Mouse (Mus musculus) liver, embryonic 18 days (tissue): ENCODE results near the gene Tbc1d12. TPM values are rescaled to one million over a fixed set of nuclear protein-coding genes. Genes with fewer than 3 reads are reported as not detected.

Experiments used
- polyA plus RNA-seq: library from polyadenylated mRNA; depleted of rRNA; stranded (reverse); fragments of >200 nt; gene quantifications from 2 replicates; pipeline ENCODE4 v1.2.3, GENCODE M21; 2012; rRNA removed

Gene Tbc1d12
- 1.4 and 1.6 TPM in 2 replicates for polyA plus RNA-seq

GRCm38 (mm10) chr19:38836438-38837170 is at the start of gene Tbc1d12:
TSS of gene Tbc1d12 (plus strand) at chr19:38836579.

GRCm38 (mm10) chr19:38818766-38819426 is 17.5 kb upstream of the Tbc1d12 start, which contains the start of gene Noc3l:
TSS of gene Noc3l (minus strand) at chr19:38819237.

GRCm38 (mm10) chr19:38930788-38931565 is 94.6 kb downstream of the Tbc1d12 start, which contains the start of gene Hells:
TSS of gene Hells (plus strand) at chr19:38930915.

Other genes starting within 250 kb of the Tbc1d12 start
- gene Noc3l, start 17.3 kb upstream of the Tbc1d12 start, polyA plus RNA-seq: 3.2 and 3.3 TPM in 2 replicates
- gene Hells, start 94.3 kb downstream of the Tbc1d12 start, polyA plus RNA-seq: 4.7 and 4.9 TPM in 2 replicates
- gene Cyp2c55, start 170.4 kb downstream of the Tbc1d12 start, polyA plus RNA-seq: 0.01 TPM in 1 of 2 replicates, not detected in the other
- 0.02 TPM in 1 of 2 replicates, not detected in the other for gene Cyp2c65, start 224.4 kb downstream of the Tbc1d12 start, polyA plus RNA-seq